Mouse (Mus musculus) lung, postnatal 0 days (tissue): ENCODE measurements at regions not wholly inside any gene's neighbourhood (a gene's known extent, or its start where the extent isn't known, plus 50 kb on each side); places are given as distances from the start of the nearest gene placed in this dataset.

Source experiments
- CTCF ChIP-seq: IDR thresholded peaks from 2 replicates; pipeline ENCODE4 v1.5.1; 2016; ENCODE audit warnings: antibody characterized with exemption, mild to moderate bottlenecking
- EP300 ChIP-seq: IDR thresholded peaks from 2 replicates; pipeline ENCODE4 v1.6.1; 2016; ENCODE audit warnings: antibody characterized with exemption, mild to moderate bottlenecking, control low read depth

DNA sequence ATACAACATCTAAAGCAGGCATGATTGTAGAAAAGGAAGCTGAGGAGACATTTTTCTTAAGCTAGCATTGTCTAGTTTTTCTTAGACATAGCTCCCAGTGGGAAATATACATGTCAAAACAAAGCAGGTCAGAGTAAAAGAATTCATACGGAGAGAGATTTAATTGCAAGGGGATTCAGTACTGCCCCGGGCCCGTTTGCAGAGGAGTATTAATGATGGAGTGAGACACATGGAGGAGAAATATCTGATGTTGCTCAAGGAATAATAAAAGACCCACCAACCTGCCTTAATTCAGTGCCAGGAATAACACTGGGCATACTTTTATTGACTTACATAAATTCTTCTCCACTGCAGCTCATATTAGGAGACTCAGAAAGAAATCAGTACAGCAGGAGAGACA lies 623.6 kb upstream of the BB014433 start:
- TF ChIP-seq CTCF (no peak), EP300 (no peak)
